Comparison of ENCODE assay signal across 10 mouse cellular contexts in the genomic region with DNA sequence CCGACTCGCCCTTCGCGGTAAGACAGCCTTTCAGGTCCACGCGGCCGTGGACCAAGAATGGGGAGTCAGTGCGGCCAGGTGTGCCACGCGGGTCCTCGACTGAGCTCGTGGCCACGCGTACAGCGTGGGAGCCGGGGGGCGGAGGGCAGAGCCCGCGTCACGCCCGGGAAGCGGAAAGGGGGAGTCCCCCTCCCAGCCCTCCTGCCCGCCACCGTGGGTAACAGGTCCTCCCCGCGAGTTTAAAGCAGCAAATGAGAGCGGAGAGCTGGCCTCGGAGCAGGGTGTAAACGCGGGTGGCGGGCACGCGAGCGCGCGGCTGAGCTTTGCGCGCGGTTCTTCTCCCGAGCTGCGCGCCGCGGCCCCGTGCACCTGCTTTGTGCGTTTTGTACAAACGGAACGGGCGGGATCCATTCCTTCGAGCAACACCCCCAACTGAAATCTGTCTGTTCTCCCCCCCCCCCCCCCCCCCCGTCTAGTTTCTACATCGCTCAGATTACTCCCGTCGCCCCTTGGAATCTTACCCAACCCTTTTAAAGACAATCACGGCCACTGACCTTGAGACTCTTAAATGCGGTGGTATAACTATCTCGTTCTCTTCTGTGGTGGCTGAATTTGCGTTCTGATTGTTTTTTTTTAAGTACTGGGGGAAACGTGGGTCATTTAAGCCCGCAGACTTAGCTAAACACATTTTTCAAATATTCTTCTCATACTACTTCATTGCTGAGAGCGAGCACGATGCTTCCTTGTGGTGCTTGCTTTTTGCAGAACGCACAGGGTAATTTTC. TPM values are rescaled to one million over a fixed set of nuclear protein-coding genes. Genes with fewer than 3 reads are reported as not detected.
DNase-seq lines count a peak whose midpoint lies in the region; ATAC-seq and TF ChIP-seq lines count a peak whose summit lies in the region.
"Had no signal": no experiment of that assay in that cellular context is flagged by ENCODE, and none has a peak within 500 bp of the region (broad histone marks: within the 10 kb centered on the region; RNA-seq: fewer than 3 reads in every experiment).

No protein-coding gene starts in this region.

- peak overlapping the region; percentile 32 for H3K4me3 ChIP-seq in lung, embryonic 14.5 days (ENCODE audit: low read depth, low read length)
- peak overlapping the region; percentile 45 for H3K4me3 ChIP-seq in forebrain, embryonic 12.5 days (replicated peaks)
- H3K4me3 ChIP-seq in limb, embryonic 14.5 days (replicated peaks; ENCODE audit: low read length) = peak overlapping the region; percentile 36
- H3K4me3 ChIP-seq in small intestine, adult 2 months (ENCODE audit: low read depth, low read length) = peak overlapping the region; percentile 19; the same call in 1 of the 2 replicates

- no peaks in the 10 kb centered on the region for H3K9me3 ChIP-seq in lung, embryonic 14.5 days (ENCODE audit: low read depth, low read length)
- H3K9me3 ChIP-seq in forebrain, embryonic 12.5 days = no peaks in the 10 kb centered on the region
- H3K9me3 ChIP-seq in limb, embryonic 14.5 days (ENCODE audit: control insufficient read depth, low read length) = no peaks in the 10 kb centered on the region

- H3K36me3 ChIP-seq in lung, embryonic 14.5 days (ENCODE audit: insufficient read depth) = no peaks in the 10 kb centered on the region
- H3K36me3 ChIP-seq in forebrain, embryonic 12.5 days (replicated peaks) = no peaks in the 10 kb centered on the region
- H3K36me3 ChIP-seq in limb, embryonic 14.5 days (ENCODE audit: control insufficient read depth, insufficient read depth, low read length) = no peaks in the 10 kb centered on the region
- H3K36me3 ChIP-seq in small intestine, adult 2 months (ENCODE audit: control insufficient read depth, insufficient read depth, low read length) = no peaks in the 10 kb centered on the region

- peak; percentile 31; the same call in 1 of the 2 replicates for ATAC-seq in lung, embryonic 14.5 days (ENCODE audit: insufficient read depth)
- ATAC-seq in forebrain, embryonic 12.5 days (ENCODE audit: low FRiP score) = peak; percentile 30; the same call in 1 of the 2 replicates
- no peak for ATAC-seq in limb, embryonic 14.5 days (ENCODE audit: low FRiP score, low read depth)
- no peak for ATAC-seq in inflammation-experienced regulatory T-cells, adult 6 months
- ATAC-seq: Patski had no signal

- WGBS in lung, embryonic 14.5 days = 2% methylated on average over 52 of the region's 63 CpGs
- WGBS in forebrain, embryonic 12.5 days = under 1% methylated on average over 61 of the region's 63 CpGs
- under 1% methylated on average over 56 of the region's 63 CpGs for WGBS in limb, embryonic 14.5 days
- 3% methylated on average over 63 of the region's 63 CpGs for WGBS in small intestine, adult 2 months

- no peak for DNase-seq in lung, embryonic 14.5 days
- no peak for DNase-seq in lung, postnatal 4 days
- DNase-seq in limb, embryonic 14.5 days (ENCODE audit: low spot score) = no peak
- no peak for DNase-seq in left cerebral cortex, adult 11 months (ENCODE audit: low spot score)
- DNase-seq in kidney, postnatal 36 days = no peak
- DNase-seq: lung, adult 18-20 months had no signal

- TF ChIP-seq CTCF in lung, embryonic 14.5 days (IDR thresholded peaks at IDR 0.05; ENCODE audit: low read depth) = no peak
- TF ChIP-seq CTCF in small intestine, adult 2 months (IDR thresholded peaks at IDR 0.05; ENCODE audit: extremely low read depth, insufficient read length, insufficient replicate concordance, low read depth, low read length) = no peak

- peaks cover 90% of the 10 kb centered on the region for H3K27me3 ChIP-seq in lung, embryonic 14.5 days (ENCODE audit: insufficient read depth, low read length)
- peaks cover 86% of the 10 kb centered on the region for H3K27me3 ChIP-seq in forebrain, embryonic 12.5 days
- peaks cover 98% of the 10 kb centered on the region for H3K27me3 ChIP-seq in limb, embryonic 14.5 days (ENCODE audit: control insufficient read depth, insufficient read depth, low read length)
- peaks cover 49% of the 10 kb centered on the region for H3K27me3 ChIP-seq in small intestine, adult 2 months (ENCODE audit: control insufficient read depth, insufficient read depth, low read length)

- H3K27ac ChIP-seq in lung, embryonic 14.5 days (ENCODE audit: low read depth) = no peak overlapping the region
- no peak overlapping the region for H3K27ac ChIP-seq in forebrain, embryonic 12.5 days
- H3K27ac ChIP-seq in limb, embryonic 14.5 days (replicated peaks; ENCODE audit: low read depth, low read length) = no peak overlapping the region
- no peak overlapping the region for H3K27ac ChIP-seq in small intestine, adult 2 months (ENCODE audit: insufficient read depth, low read depth, low read length)

- no peak overlapping the region for H3K9ac ChIP-seq in lung, embryonic 14.5 days
- H3K9ac ChIP-seq in forebrain, embryonic 12.5 days = peak overlapping the region; percentile 47
- no peak overlapping the region for H3K9ac ChIP-seq in limb, embryonic 14.5 days (ENCODE audit: low read depth, low read length, severe bottlenecking)

- no peaks in the 10 kb centered on the region for H3K4me1 ChIP-seq in lung, embryonic 14.5 days (ENCODE audit: insufficient read depth)
- H3K4me1 ChIP-seq in forebrain, embryonic 12.5 days = peaks cover 27% of the 10 kb centered on the region
- H3K4me1 ChIP-seq in limb, embryonic 14.5 days (ENCODE audit: control insufficient read depth, insufficient read depth, low read length) = peaks cover 6% of the 10 kb centered on the region
- H3K4me1 ChIP-seq in small intestine, adult 2 months (ENCODE audit: control insufficient read depth, insufficient read depth, insufficient read length, low read length) = peaks cover 2% of the 10 kb centered on the region; the same call in 1 of the 2 replicates

- peak overlapping the region; percentile 61 for H3K4me2 ChIP-seq in lung, embryonic 14.5 days
- peak overlapping the region; percentile 85 for H3K4me2 ChIP-seq in forebrain, embryonic 12.5 days
- H3K4me2 ChIP-seq in limb, embryonic 14.5 days (replicated peaks; ENCODE audit: low read depth, low read length, severe bottlenecking) = peak overlapping the region; percentile 51

- TF ChIP-seq POLR2A in limb, embryonic 14.5 days (IDR thresholded peaks at IDR 0.05; ENCODE audit: borderline replicate concordance, extremely low read depth, insufficient read depth, insufficient read length) = no peak
- TF ChIP-seq POLR2A in small intestine, adult 2 months (IDR thresholded peaks at IDR 0.05; ENCODE audit: low read depth, low read length) = no peak

RNA-seq across cellular contexts. Expression of a gene that starts 12.3 kb away (rescaled TPM):
- polyA plus RNA-seq in lung, embryonic 14.5 days (2014; fragmentation: Nextera tagmentation; extraction: Ambion mirVana) = not detected in 2 replicates
- polyA plus RNA-seq in forebrain, embryonic 12.5 days (2016; fragmentation: Nextera tagmentation; extraction: Ambion mirVana) = 2.7 TPM in 2 replicates
- polyA plus RNA-seq in limb, embryonic 14.5 days (2012; rRNA removed) = not detected in 2 replicates
- 0.04 TPM in 1 of 2 replicates, not detected in the other for polyA plus RNA-seq in limb, embryonic 14.5 days (2014; fragmentation: Nextera tagmentation; extraction: Ambion mirVana)
- 0.91 TPM in 1 of 2 replicates, not detected in the other for polyA plus RNA-seq in small intestine, adult 2 months (2012; rRNA removed)
- not detected for polyA plus RNA-seq in inflammation-experienced regulatory T-cells, adult 6 months (2017; shearing (Covaris generic))
- polyA plus RNA-seq: Patski had no signal

Comparison
In these comparisons a context has a peak if more than half of its experiments do, and no peak if none do; other contexts are left out.
1. ATAC-seq: peak in lung, embryonic 14.5 days (single experiment) and forebrain, embryonic 12.5 days (single experiment); none in limb, embryonic 14.5 days (single experiment) and inflammation-experienced regulatory T-cells, adult 6 months (single experiment).
2. Peak in every context shown above with its lines, with median percentiles within 50 percentile points of each other: H3K4me2 ChIP-seq and H3K4me3 ChIP-seq.